Mouse (Mus musculus) urinary bladder, postnatal 25 days (tissue): Measurements from ENCODE around the gene Fam3c.

Experiments
- DNase-seq: peaks from one replicate; pipeline ENCODE4 v3.0.0; 2022; ENCODE audit warnings: low spot score

The Fam3c gene

GRCm38 (mm10) chr6:22354031-22354430, 2.0 kb downstream of the Fam3c start:
- DNase-seq, result no peak

GRCm38 (mm10) chr6:22351551-22351950, 4.5 kb downstream of the Fam3c start:
- DNase-seq, result no peak

GRCm38 (mm10) chr6:22350239-22350571, 5.8 kb downstream of the Fam3c start:
- DNase-seq, result no peak

GRCm38 (mm10) chr6:22349531-22350238, 6.4 kb downstream of the Fam3c start:
- DNase-seq, result no peak

GRCm38 (mm10) chr6:22348975-22349374, 7.1 kb downstream of the Fam3c start:
- DNase-seq, result no peak

GRCm38 (mm10) chr6:22348130-22348529, 7.9 kb downstream of the Fam3c start:
- DNase-seq, result no peak

GRCm38 (mm10) chr6:22347132-22347902, 8.7 kb downstream of the Fam3c start:
- no peak for DNase-seq

- no peak for DNase-seq
Measured at GRCm38 (mm10) chr6:22344443-22344842, 11.6 kb downstream of the Fam3c start.

GRCm38 (mm10) chr6:22343706-22344105, 12.3 kb downstream of the Fam3c start:
- DNase-seq, result no peak

- DNase-seq, result no peak
Measured at GRCm38 (mm10) chr6:22343292-22343691, 12.8 kb downstream of the Fam3c start.

GRCm38 (mm10) chr6:22340779-22341178, 15.3 kb downstream of the Fam3c start:
- DNase-seq, result no peak

GRCm38 (mm10) chr6:22339763-22340542, 16.1 kb downstream of the Fam3c start:
- no peak for DNase-seq

- DNase-seq, result no peak
Measured at GRCm38 (mm10) chr6:22332548-22332947, 23.5 kb downstream of the Fam3c start.

GRCm38 (mm10) chr6:22330169-22330960, 25.7 kb downstream of the Fam3c start:
- no peak for DNase-seq

- no peak for DNase-seq
Measured at GRCm38 (mm10) chr6:22327931-22328330, 28.1 kb downstream of the Fam3c start.

- DNase-seq, result no peak
Measured at GRCm38 (mm10) chr6:22327091-22327490, 29.0 kb downstream of the Fam3c start.

GRCm38 (mm10) chr6:22326289-22326688, 29.8 kb downstream of the Fam3c start:
- DNase-seq, result no peak

- peak; percentile 88 for DNase-seq
Measured at GRCm38 (mm10) chr6:22325364-22326072, 30.5 kb downstream of the Fam3c start.

- no peak for DNase-seq
Measured at GRCm38 (mm10) chr6:22298059-22298458, 58.0 kb downstream of the Fam3c start.

- DNase-seq, result no peak
Measured at GRCm38 (mm10) chr6:22297028-22297427, 59.0 kb downstream of the Fam3c start.

- no peak for DNase-seq
Measured at GRCm38 (mm10) chr6:22293922-22294321, 62.1 kb downstream of the Fam3c start.
